Mouse (Mus musculus): Measurements from ENCODE around the gene Sox11. TPM values are rescaled to one million over a fixed set of nuclear protein-coding genes. Genes with fewer than 3 reads are reported as not detected.

The Sox11 gene
- polyA plus RNA-seq (2016; fragmentation: Nextera tagmentation; extraction: Ambion mirVana): 246 and 250 TPM in 2 replicates

GRCm38 (mm10) chr12:27341871-27342690 lies at the start of gene Sox11:
Sox11 (minus strand) TSS chr12:27342574.
- peak within 1 kb of the TSS; percentile 99 for H3K27ac ChIP-seq
- no peaks in the 10 kb centered on the region for H3K9me3 ChIP-seq
- peak within 1 kb of the TSS; percentile 57 for H3K4me2 ChIP-seq (replicated peaks)
- peak within 1 kb of the TSS; percentile 99 for H3K9ac ChIP-seq
- peak; percentile 45 for ATAC-seq (ENCODE audit: insufficient number of reproducible peaks, insufficient read depth, low FRiP score, low TSS enrichment)
- WGBS: under 1% methylated on average over 93 of the region's 95 CpGs
- H3K4me1 ChIP-seq: peaks cover 22% of the 10 kb centered on the region
- peak within 1 kb of the TSS; percentile 95 for H3K4me3 ChIP-seq
- H3K27me3 ChIP-seq: no peaks in the 10 kb centered on the region
- H3K36me3 ChIP-seq: peaks cover 9% of the 10 kb centered on the region; the same call in 1 of the 2 replicates

- no peaks in the 10 kb centered on the region for H3K36me3 ChIP-seq
- peaks cover 5% of the 10 kb centered on the region for H3K4me1 ChIP-seq
- ATAC-seq (ENCODE audit: insufficient number of reproducible peaks, insufficient read depth, low FRiP score, low TSS enrichment): 0 out of 2 replicates have a peak, but pooled peaks have one; percentile 22
- H3K4me3 ChIP-seq: no peak overlapping the region
- WGBS: 31% methylated on average over 7 of the region's 7 CpGs
- no peaks in the 10 kb centered on the region for H3K27me3 ChIP-seq
- H3K9me3 ChIP-seq: no peaks in the 10 kb centered on the region
- no peak overlapping the region for H3K27ac ChIP-seq
- no peak overlapping the region for H3K9ac ChIP-seq
- H3K4me2 ChIP-seq (replicated peaks): no peak overlapping the region
Measured at GRCm38 (mm10) chr12:27391652-27392305, 49.4 kb upstream of the Sox11 start.

- peak; percentile 41; the same call in 1 of the 2 replicates for ATAC-seq (ENCODE audit: insufficient number of reproducible peaks, insufficient read depth, low FRiP score, low TSS enrichment)
- H3K4me3 ChIP-seq: no peak overlapping the region
- 57% methylated on average over 3 of the region's 3 CpGs for WGBS
- H3K36me3 ChIP-seq: no peaks in the 10 kb centered on the region
- H3K27ac ChIP-seq: no peak overlapping the region
- peaks cover 8% of the 10 kb centered on the region for H3K4me1 ChIP-seq
- H3K9me3 ChIP-seq: no peaks in the 10 kb centered on the region
- H3K4me2 ChIP-seq (replicated peaks): no peak overlapping the region
- H3K9ac ChIP-seq: no peak overlapping the region
- H3K27me3 ChIP-seq: no peaks in the 10 kb centered on the region
Measured at GRCm38 (mm10) chr12:27390439-27390838, 48.1 kb upstream of the Sox11 start.

GRCm38 (mm10) chr12:27389429-27389828 lies 47.1 kb upstream of the Sox11 start:
- Histone ChIP-seq H3K9ac (no peak overlapping the region), H3K4me3 (no peak overlapping the region), H3K9me3 (no peaks in the 10 kb centered on the region), H3K27me3 (no peaks in the 10 kb centered on the region), H3K4me1 (peaks cover 14% of the 10 kb centered on the region), H3K36me3 (no peaks in the 10 kb centered on the region), H3K27ac (no peak overlapping the region), H3K4me2 (replicated peaks) (no peak overlapping the region)
- no peak for ATAC-seq (ENCODE audit: insufficient number of reproducible peaks, insufficient read depth, low FRiP score, low TSS enrichment)

DNA sequence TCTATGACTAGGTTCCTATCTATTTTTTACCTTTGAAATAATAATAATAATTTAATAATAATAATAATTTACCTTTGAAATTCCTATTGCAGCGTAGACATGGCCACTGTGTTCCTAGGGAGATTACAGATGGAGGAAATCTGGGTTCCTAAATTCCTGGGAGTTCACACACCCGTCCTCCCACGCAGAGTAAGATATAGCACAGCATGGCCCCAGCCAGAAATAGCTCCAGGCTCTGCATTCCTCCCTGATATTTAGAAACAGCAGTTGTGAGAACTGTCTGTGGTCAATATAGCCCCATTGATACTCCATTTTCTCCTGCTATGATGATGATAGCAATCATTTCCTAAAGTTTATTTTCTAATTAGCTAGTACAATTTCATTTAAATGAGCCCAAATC lies 30.1 kb upstream of the Sox11 start:
- Histone ChIP-seq H3K27ac (no peak overlapping the region), H3K9me3 (no peaks in the 10 kb centered on the region), H3K4me1 (no peaks in the 10 kb centered on the region), H3K4me2 (replicated peaks) (no peak overlapping the region), H3K4me3 (no peak overlapping the region), H3K27me3 (no peaks in the 10 kb centered on the region), H3K36me3 (no peaks in the 10 kb centered on the region), H3K9ac (no peak overlapping the region)
- ATAC-seq (ENCODE audit: insufficient number of reproducible peaks, insufficient read depth, low FRiP score, low TSS enrichment): no peak
- WGBS: 71% methylated on average over 3 of the region's 3 CpGs

DNA sequence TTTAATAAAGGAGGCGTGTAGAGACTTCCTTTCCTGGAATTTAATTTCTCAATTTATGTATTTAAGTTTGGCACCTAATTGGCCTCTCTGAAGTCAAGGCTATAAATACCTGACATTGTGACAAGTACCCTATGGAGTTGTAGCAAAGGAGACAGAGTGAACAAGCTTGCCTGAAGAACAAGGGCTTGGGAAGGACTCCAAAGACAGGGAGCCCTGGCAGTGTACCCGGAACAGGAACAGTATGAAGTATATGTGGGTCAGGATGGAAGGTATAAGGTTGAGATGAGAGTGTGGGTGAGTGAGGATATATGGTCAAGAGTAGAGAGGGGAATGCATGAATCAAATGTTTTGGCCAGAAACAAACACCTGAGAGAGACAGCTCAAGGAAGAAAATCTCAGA lies 28.4 kb upstream of the Sox11 start:
- Histone ChIP-seq H3K36me3 (no peaks in the 10 kb centered on the region), H3K9me3 (no peaks in the 10 kb centered on the region), H3K9ac (no peak overlapping the region), H3K4me3 (no peak overlapping the region), H3K27me3 (no peaks in the 10 kb centered on the region), H3K27ac (no peak overlapping the region), H3K4me1 (no peaks in the 10 kb centered on the region), H3K4me2 (replicated peaks) (no peak overlapping the region)
- ATAC-seq (ENCODE audit: insufficient number of reproducible peaks, insufficient read depth, low FRiP score, low TSS enrichment): no peak
- 76% methylated on average over 2 of the region's 2 CpGs for WGBS

DNA sequence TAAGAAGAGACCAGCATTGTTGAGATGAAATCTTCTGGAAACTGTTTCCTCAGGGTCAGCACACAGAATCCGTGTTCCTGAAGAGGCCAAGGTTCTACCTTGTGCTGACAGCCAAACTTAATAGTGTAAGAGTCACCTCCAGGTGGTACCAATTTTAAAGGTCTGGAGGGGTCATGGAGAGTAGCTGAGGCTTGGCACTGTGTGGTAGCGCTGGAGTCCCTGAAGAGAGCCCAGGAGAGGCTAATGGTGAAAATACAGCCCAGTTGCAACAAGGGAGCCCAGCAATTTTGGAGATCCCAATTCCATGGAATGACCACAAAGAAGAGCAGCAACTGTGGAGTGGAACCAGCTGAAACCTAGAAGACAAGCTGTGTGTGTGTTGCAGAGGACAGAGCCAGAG lies 25.1 kb upstream of the Sox11 start:
- Histone ChIP-seq H3K27ac (no peak overlapping the region), H3K9me3 (no peaks in the 10 kb centered on the region), H3K4me2 (replicated peaks) (no peak overlapping the region), H3K9ac (no peak overlapping the region), H3K4me1 (no peaks in the 10 kb centered on the region), H3K4me3 (no peak overlapping the region), H3K27me3 (no peaks in the 10 kb centered on the region), H3K36me3 (no peaks in the 10 kb centered on the region)
- no peak for ATAC-seq (ENCODE audit: insufficient number of reproducible peaks, insufficient read depth, low FRiP score, low TSS enrichment)
- 25% methylated on average over 2 of the region's 2 CpGs for WGBS

DNA sequence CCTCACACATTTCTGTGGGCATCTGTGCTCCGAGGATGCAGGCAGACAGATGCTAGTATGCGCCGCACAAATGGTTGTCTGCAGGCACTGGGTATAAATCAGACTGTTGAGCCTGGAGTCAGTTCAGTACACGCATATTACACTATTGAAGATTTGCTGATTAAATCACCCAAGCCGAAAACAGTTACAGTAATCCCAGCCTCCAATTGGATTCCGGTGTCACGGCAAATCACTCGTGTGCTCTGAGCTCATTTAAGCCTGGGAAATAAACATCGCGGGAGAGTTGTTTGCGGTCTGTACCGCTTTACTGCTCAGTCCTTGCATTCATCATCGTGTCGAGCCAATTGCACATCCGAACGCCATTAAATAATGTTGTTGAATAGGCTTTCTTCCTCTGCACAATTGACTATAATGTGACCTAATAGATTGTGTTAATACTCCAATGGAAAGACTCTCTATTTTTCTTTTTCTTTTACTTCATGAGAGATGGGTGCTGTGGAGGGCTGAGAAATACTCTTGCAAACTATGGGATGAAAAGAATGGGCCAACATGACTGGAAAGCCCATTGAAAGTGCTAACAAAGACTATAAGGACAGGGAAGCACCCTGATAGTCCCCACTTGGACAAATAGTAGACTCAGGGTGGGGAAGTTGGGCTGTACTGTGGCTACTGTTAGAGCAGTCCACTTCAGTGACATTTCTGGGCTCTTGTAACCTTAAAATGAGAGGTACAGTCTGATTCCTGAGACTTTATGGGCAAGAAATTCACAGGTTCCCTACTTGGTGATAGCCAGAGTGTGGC lies 21.7 kb upstream of the Sox11 start:
- Histone ChIP-seq H3K9ac (no peak overlapping the region), H3K9me3 (no peaks in the 10 kb centered on the region), H3K36me3 (no peaks in the 10 kb centered on the region), H3K4me1 (no peaks in the 10 kb centered on the region), H3K4me2 (replicated peaks) (no peak overlapping the region), H3K27me3 (no peaks in the 10 kb centered on the region), H3K4me3 (no peak overlapping the region), H3K27ac (no peak overlapping the region)
- 85% methylated on average over 16 of the region's 16 CpGs for WGBS
- no peak for ATAC-seq (ENCODE audit: insufficient number of reproducible peaks, insufficient read depth, low FRiP score, low TSS enrichment)

DNA sequence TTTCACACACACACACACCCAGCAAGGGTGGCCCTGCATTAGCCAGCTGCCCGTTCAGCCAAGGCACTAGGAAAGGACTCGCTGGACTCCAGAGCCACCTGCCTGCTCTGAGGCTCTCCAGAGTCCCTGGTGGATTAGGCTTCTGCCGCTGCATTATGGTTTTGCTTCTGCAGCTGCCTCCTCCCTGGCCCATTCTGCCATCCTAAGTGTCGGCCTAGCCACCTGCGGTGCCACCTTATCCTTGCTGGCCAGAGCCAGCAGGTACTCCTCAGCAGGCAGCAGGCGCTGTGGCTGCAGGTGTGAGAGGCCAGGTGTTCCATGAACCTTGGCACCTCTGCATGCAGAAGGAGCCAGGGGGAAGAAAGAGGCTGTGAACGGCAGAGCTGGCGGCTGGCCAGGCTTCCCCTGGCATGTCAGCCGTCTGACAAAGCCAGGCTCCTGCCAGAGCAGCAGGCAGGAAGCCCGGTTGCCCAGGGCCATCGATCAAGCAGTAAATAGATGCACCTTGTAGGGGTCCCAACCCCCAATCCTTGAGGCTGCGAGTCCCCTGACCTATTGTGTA lies 14.8 kb upstream of the Sox11 start:
- H3K9ac ChIP-seq: no peak overlapping the region
- H3K27ac ChIP-seq: no peak overlapping the region
- peaks cover 7% of the 10 kb centered on the region; the same call in 1 of the 2 replicates for H3K4me1 ChIP-seq
- H3K4me3 ChIP-seq: no peak overlapping the region
- H3K9me3 ChIP-seq: no peaks in the 10 kb centered on the region
- WGBS: 23% methylated on average over 12 of the region's 12 CpGs
- H3K4me2 ChIP-seq (replicated peaks): no peak overlapping the region
- ATAC-seq (ENCODE audit: insufficient number of reproducible peaks, insufficient read depth, low FRiP score, low TSS enrichment): no peak
- H3K27me3 ChIP-seq: no peaks in the 10 kb centered on the region
- no peaks in the 10 kb centered on the region for H3K36me3 ChIP-seq

GRCm38 (mm10) chr12:27356571-27356970 lies 14.2 kb upstream of the Sox11 start:
- no peaks in the 10 kb centered on the region for H3K27me3 ChIP-seq

GRCm38 (mm10) chr12:27343606-27344410 lies 1.4 kb upstream of the Sox11 start:
- Histone ChIP-seq H3K9ac (peak overlapping the region; percentile 70), H3K4me2 (replicated peaks) (peak overlapping the region; percentile 57), H3K4me1 (peaks cover 24% of the 10 kb centered on the region), H3K27me3 (no peaks in the 10 kb centered on the region), H3K27ac (peak overlapping the region; percentile 99), H3K36me3 (peaks cover 5% of the 10 kb centered on the region; the same call in 1 of the 2 replicates), H3K4me3 (peak overlapping the region; percentile 95), H3K9me3 (no peaks in the 10 kb centered on the region)
- ATAC-seq (ENCODE audit: insufficient number of reproducible peaks, insufficient read depth, low FRiP score, low TSS enrichment): no peak
- WGBS: 3% methylated on average over 17 of the region's 17 CpGs

More at GRCm38 (mm10) chr12:27356571-27356970, 14.2 kb upstream of the Sox11 start:
- no peaks in the 10 kb centered on the region for H3K36me3 ChIP-seq
- H3K4me2 ChIP-seq (replicated peaks): no peak overlapping the region
- no peak overlapping the region for H3K9ac ChIP-seq
- no peak overlapping the region for H3K4me3 ChIP-seq
- H3K9me3 ChIP-seq: no peaks in the 10 kb centered on the region
- 73% methylated on average over 5 of the region's 5 CpGs for WGBS
- H3K27ac ChIP-seq: no peak overlapping the region
- H3K4me1 ChIP-seq: peaks cover 7% of the 10 kb centered on the region; the same call in 1 of the 2 replicates
- ATAC-seq (ENCODE audit: insufficient number of reproducible peaks, insufficient read depth, low FRiP score, low TSS enrichment): no peak
